Mouse (Mus musculus) ES-Bruce4 (cell line): ENCODE measurements at regions not wholly inside any gene's neighbourhood (a gene's known extent, or its start where the extent isn't known, plus 50 kb on each side); places are given as distances from the start of the nearest gene placed in this dataset.

ENCODE experiments used
- CTCF ChIP-seq: IDR thresholded peaks from one replicate; pipeline ENCODE4 v1.8.1; 2011; ENCODE audit warnings: low read depth, low read length
- POLR2A ChIP-seq: IDR thresholded peaks from one replicate; pipeline ENCODE4 v1.8.1; 2011; ENCODE audit warnings: low read length; ENCODE audit not compliant: insufficient read depth

DNA sequence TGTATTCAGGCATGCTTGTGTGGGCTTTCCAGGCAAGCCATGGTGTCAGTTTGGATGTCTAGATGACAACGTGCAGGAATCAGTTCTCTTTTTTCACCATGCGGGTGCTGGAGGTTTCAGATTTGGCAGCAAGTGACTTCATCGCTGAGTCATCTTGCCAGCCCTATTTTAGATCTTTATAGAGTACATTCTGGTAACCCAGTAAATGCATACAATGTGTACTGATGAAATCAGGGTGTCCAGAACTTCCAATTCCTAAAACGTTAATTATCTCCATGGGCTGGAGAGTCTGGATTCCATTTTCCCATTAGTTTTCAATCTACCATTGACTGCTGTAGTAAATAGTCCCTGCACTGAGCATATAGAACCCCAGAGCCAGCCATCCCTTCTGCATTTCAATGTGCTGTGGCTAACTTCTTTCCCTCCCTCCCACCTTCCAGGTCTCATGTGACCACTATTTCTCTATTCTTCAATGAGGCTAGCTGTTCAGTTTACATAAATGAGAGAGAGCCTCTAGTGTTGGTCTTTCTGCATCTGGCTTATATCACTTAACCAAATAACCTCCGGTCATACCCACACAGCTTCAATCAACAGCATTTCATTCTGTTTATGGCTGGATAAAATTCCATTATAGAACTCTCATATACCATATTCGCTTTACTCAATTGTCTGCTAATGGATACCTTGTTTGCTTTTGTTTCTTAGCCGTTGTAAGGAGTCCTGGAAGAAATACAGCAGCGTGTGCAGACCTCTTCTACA, 234.9 kb downstream of the Dact1 start:
- no peak for TF ChIP-seq POLR2A
- TF ChIP-seq CTCF: no peak
